Mouse (Mus musculus) ZHBTc4 (cell line): ENCODE results near the gene Fabp1.

ENCODE experiments used
- DNase-seq: peaks from one replicate; pipeline ENCODE4 v3.0.0-alpha.2; 2011; ENCODE audit warnings: low read depth, low spot score

The Fabp1 gene

GRCm38 (mm10) chr6:71199612-71200011 lies at the start of gene Fabp1:
Gene Fabp1, plus strand, starts transcription at chr6:71199827.
- DNase-seq, result no peak

GRCm38 (mm10) chr6:71151098-71151497 lies 48.5 kb upstream of the Fabp1 start:
- DNase-seq, result peak; percentile 50

GRCm38 (mm10) chr6:71153486-71153885 lies 46.1 kb upstream of the Fabp1 start:
- peak; percentile 80 for DNase-seq

- DNase-seq, result no peak
Measured at GRCm38 (mm10) chr6:71154861-71155260, 44.8 kb upstream of the Fabp1 start.

GRCm38 (mm10) chr6:71156674-71157326 lies 42.8 kb upstream of the Fabp1 start:
- DNase-seq, result peak; percentile 84

- no peak for DNase-seq
Measured at GRCm38 (mm10) chr6:71161290-71161689, 38.3 kb upstream of the Fabp1 start.

GRCm38 (mm10) chr6:71162269-71162668 lies 37.4 kb upstream of the Fabp1 start:
- peak; percentile 50 for DNase-seq

GRCm38 (mm10) chr6:71164394-71164793 lies 35.2 kb upstream of the Fabp1 start:
- peak; percentile 81 for DNase-seq

- DNase-seq, result peak; percentile 80
Measured at GRCm38 (mm10) chr6:71166551-71167169, 33.0 kb upstream of the Fabp1 start.

GRCm38 (mm10) chr6:71172812-71173580 lies 26.6 kb upstream of the Fabp1 start:
- DNase-seq, result no peak

GRCm38 (mm10) chr6:71180596-71180995 lies 19.0 kb upstream of the Fabp1 start:
- no peak for DNase-seq

- no peak for DNase-seq
Measured at GRCm38 (mm10) chr6:71184941-71185604, 14.6 kb upstream of the Fabp1 start.

GRCm38 (mm10) chr6:71189578-71189977 lies 10.0 kb upstream of the Fabp1 start:
- peak; percentile 35 for DNase-seq

- DNase-seq, result no peak
Measured at GRCm38 (mm10) chr6:71190501-71190900, 9.1 kb upstream of the Fabp1 start.

- no peak for DNase-seq
Measured at GRCm38 (mm10) chr6:71193151-71193740, 6.4 kb upstream of the Fabp1 start.

GRCm38 (mm10) chr6:71196107-71196506 lies 3.5 kb upstream of the Fabp1 start:
- DNase-seq, result no peak

GRCm38 (mm10) chr6:71197636-71198535 lies 1.7 kb upstream of the Fabp1 start:
- peak; percentile 55 for DNase-seq

GRCm38 (mm10) chr6:71201925-71202324 lies 2.3 kb downstream of the Fabp1 start:
- peak; percentile 29 for DNase-seq

- no peak for DNase-seq
Measured at GRCm38 (mm10) chr6:71203674-71204073, 4.0 kb downstream of the Fabp1 start.

GRCm38 (mm10) chr6:71204166-71204565 lies 4.5 kb downstream of the Fabp1 start:
- DNase-seq, result no peak

- DNase-seq, result peak; percentile 64
Measured at GRCm38 (mm10) chr6:71208691-71209090, 9.1 kb downstream of the Fabp1 start.
